Mouse (Mus musculus): ENCODE results near the gene Dpep2nb.

DNA sequence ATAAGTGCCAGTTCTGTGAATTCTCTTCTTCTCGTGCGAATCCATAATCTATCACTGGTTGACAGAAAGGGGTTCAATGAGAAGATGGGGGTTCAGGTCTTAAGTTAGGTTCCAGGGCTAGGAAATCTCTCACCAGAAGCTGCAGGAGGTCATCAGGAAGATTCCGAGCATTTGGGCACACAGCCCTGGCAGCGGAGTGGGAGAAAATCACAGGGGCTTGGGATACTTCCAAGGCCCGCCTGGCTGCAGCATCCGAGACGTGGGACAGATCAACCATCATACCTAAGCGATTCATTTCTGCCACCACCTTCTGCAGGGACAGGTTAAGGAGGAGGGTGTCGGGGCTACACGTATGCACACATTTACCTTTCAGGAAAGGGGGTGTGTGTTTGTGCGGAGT lies 17.2 kb downstream of the Dpep2nb start:
- TF ChIP-seq POLR2A (IDR thresholded peaks at IDR 0.05; ENCODE audit: insufficient read depth, low read depth, low read length) (no peak), CTCF (IDR thresholded peaks at IDR 0.05; ENCODE audit: insufficient read depth, low read depth, low read length) (no peak)
